Mouse (Mus musculus) kidney, adult 2 months (tissue): ENCODE measurements around the gene Hoxa3. TPM values are rescaled to one million over a fixed set of nuclear protein-coding genes. Genes with fewer than 3 reads are reported as not detected.

Source experiments
- DNase-seq: peaks from one replicate; pipeline ENCODE4 v3.0.0; 2021
- H3K27ac ChIP-seq: fragments of 200-500 bp; 2 replicates; pipeline ENCODE4 v1.5.1; 2012; ENCODE audit warnings: low read depth, low read length, control low read depth, inconsistent platforms; ENCODE audit not compliant: insufficient read depth
- H3K27me3 ChIP-seq: fragments of 200-500 bp; replicated peaks from 2 replicates; pipeline ENCODE4 v1.6.1; 2012; ENCODE audit warnings: mild to moderate bottlenecking, moderate library complexity, low read length, inconsistent platforms; ENCODE audit not compliant: control insufficient read depth, insufficient read depth
- H3K36me3 ChIP-seq: fragments of 200-500 bp; 2 replicates; pipeline ENCODE4 v1.6.1; 2012; ENCODE audit warnings: mild to moderate bottlenecking, moderate library complexity, low read length, inconsistent platforms; ENCODE audit not compliant: control insufficient read depth, insufficient read depth
- H3K4me1 ChIP-seq: fragments of 200-500 bp; 2 replicates; pipeline ENCODE4 v1.6.1; 2011; ENCODE audit warnings: low read length; ENCODE audit not compliant: control insufficient read depth, insufficient read depth
- H3K4me3 ChIP-seq: fragments of 200-500 bp; 2 replicates; pipeline ENCODE4 v1.5.1; 2011; ENCODE audit warnings: mild to moderate bottlenecking, low read depth, low read length, control low read depth; ENCODE audit not compliant: insufficient read depth
- CTCF ChIP-seq: fragments of 200-500 bp; conservative IDR thresholded peaks from 2 replicates; pipeline ENCODE4 v1.5.1; 2011; ENCODE audit warnings: low read depth, mild to moderate bottlenecking, control low read depth, low read length, moderate library complexity, mixed read lengths; ENCODE audit not compliant: insufficient read depth, insufficient read length
- POLR2A ChIP-seq: fragments of 200-500 bp; IDR thresholded peaks from one replicate; pipeline ENCODE4 v1.6.1; 2011; ENCODE audit warnings: low read depth, low read length, control low read depth
- WGBS: fragments of 180-500 bp; shearing (Covaris S2); methylation state at CpG from one replicate; pipeline ENCODE4 v1.1.7; 2018; 5-methylcytosine and 5-hydroxymethylcytosine counted together
- polyA plus RNA-seq: library from polyadenylated mRNA; depleted of rRNA; stranded (reverse); fragments of >200 nt; gene quantifications from 2 replicates; pipeline ENCODE4 v1.2.3, GENCODE M21; 2012

The Hoxa3 gene
- polyA plus RNA-seq, 1 experiment = 7.6 TPM

- Histone ChIP-seq H3K27ac (no peak overlapping the region), H3K27me3 (no peaks in the 10 kb centered on the region), H3K36me3 (no peaks in the 10 kb centered on the region; the same call in 1 of the 2 replicates), H3K4me3 (no peak overlapping the region), H3K4me1 (0 out of 2 replicates have a peak, but pooled peaks cover 5% of the 10 kb centered on the region)
- no peak for DNase-seq
- 65% methylated on average over 42 of the region's 42 CpGs for WGBS
- TF ChIP-seq CTCF = no peak
- no peak for TF ChIP-seq POLR2A
Observed at GRCm38 (mm10) chr6:52168191-52169055, 44.7 kb downstream of the Hoxa3 start.

GRCm38 (mm10) chr6:52167736-52168161 is 45.4 kb downstream of the Hoxa3 start:
- 0 out of 2 replicates have a peak, but pooled peaks cover 5% of the 10 kb centered on the region for H3K4me1 ChIP-seq
- no peak overlapping the region for H3K4me3 ChIP-seq
- 87% methylated on average over 14 of the region's 14 CpGs for WGBS
- no peak for TF ChIP-seq POLR2A
- no peak for TF ChIP-seq CTCF
- no peak for DNase-seq
- H3K27me3 ChIP-seq = no peaks in the 10 kb centered on the region
- no peak overlapping the region for H3K27ac ChIP-seq
- H3K36me3 ChIP-seq = no peaks in the 10 kb centered on the region; the same call in 1 of the 2 replicates

GRCm38 (mm10) chr6:52167176-52167575 is 46.0 kb downstream of the Hoxa3 start:
- DNase-seq = no peak
- Histone ChIP-seq H3K4me1 (0 out of 2 replicates have a peak, but pooled peaks cover 5% of the 10 kb centered on the region), H3K27ac (no peak overlapping the region), H3K36me3 (no peaks in the 10 kb centered on the region; the same call in 1 of the 2 replicates), H3K4me3 (no peak overlapping the region), H3K27me3 (no peaks in the 10 kb centered on the region)
- WGBS = 86% methylated on average over 1 of the region's 1 CpGs
- no peak for TF ChIP-seq POLR2A

GRCm38 (mm10) chr6:52166431-52167077 is 46.6 kb downstream of the Hoxa3 start:
- 62% methylated on average over 4 of the region's 4 CpGs for WGBS
- no peak overlapping the region for H3K4me3 ChIP-seq
- no peak overlapping the region for H3K27ac ChIP-seq
- 0 out of 2 replicates have a peak, but pooled peaks cover 4% of the 10 kb centered on the region for H3K4me1 ChIP-seq
- no peaks in the 10 kb centered on the region for H3K27me3 ChIP-seq
- H3K36me3 ChIP-seq = no peaks in the 10 kb centered on the region; the same call in 1 of the 2 replicates
- DNase-seq = no peak
- TF ChIP-seq POLR2A = no peak

- TF ChIP-seq CTCF = no peak
- no peak for TF ChIP-seq POLR2A
- WGBS = 56% methylated on average over 28 of the region's 28 CpGs
- peak overlapping the region; percentile 7 for H3K4me3 ChIP-seq
Observed at GRCm38 (mm10) chr6:52165441-52166370, 47.4 kb downstream of the Hoxa3 start.

GRCm38 (mm10) chr6:52164626-52165440 is 48.3 kb downstream of the Hoxa3 start, which contains the start of gene Hoxa2:
TSS of gene Hoxa2 (minus strand) at chr6:52164831.
- TF ChIP-seq CTCF (no peak), POLR2A (no peak)
- DNase-seq = no peak
- no peaks in the 10 kb centered on the region for H3K27me3 ChIP-seq
- H3K4me3 ChIP-seq = peak within 1 kb of the TSS; percentile 43
- no peaks in the 10 kb centered on the region; the same call in 1 of the 2 replicates for H3K36me3 ChIP-seq
- H3K4me1 ChIP-seq = peaks cover 7% of the 10 kb centered on the region; the same call in 1 of the 2 replicates
- WGBS = 26% methylated on average over 25 of the region's 25 CpGs
- H3K27ac ChIP-seq = no peak within 1 kb of the TSS; the same call in 1 of the 2 replicates

More at GRCm38 (mm10) chr6:52165441-52166370, 47.4 kb downstream of the Hoxa3 start:
- Histone ChIP-seq H3K27ac (peak overlapping the region; percentile 24; the same call in 1 of the 2 replicates), H3K36me3 (no peaks in the 10 kb centered on the region; the same call in 1 of the 2 replicates), H3K4me1 (0 out of 2 replicates have a peak, but pooled peaks cover 4% of the 10 kb centered on the region), H3K27me3 (no peaks in the 10 kb centered on the region)
- peak; percentile 52 for DNase-seq
